Mouse (Mus musculus) MEL (cell line): ENCODE data around the gene Opcml.

Experiments
- MXI1 ChIP-seq: IDR thresholded peaks from 2 replicates; pipeline ENCODE4 v1.6.1; 2011; ENCODE audit warnings: mild to moderate bottlenecking, low read depth, low read length, improper control_type of control experiment
- UBTF ChIP-seq: IDR thresholded peaks from 2 replicates; pipeline ENCODE4 v1.6.1; 2012; ENCODE audit warnings: low read depth, mild to moderate bottlenecking, inconsistent platforms, low read length, improper control_type of control experiment, moderate library complexity, borderline replicate concordance; ENCODE audit not compliant: insufficient read depth

GRCm38 (mm10) chr9:27781994-27782337 lies 8.6 kb upstream of the Opcml start:
- TF ChIP-seq UBTF (no peak), MXI1 (no peak)
